Mouse (Mus musculus) gastrocnemius, adult 2 months (tissue): ENCODE measurements around the gene Gm20721. TPM values are rescaled to one million over a fixed set of nuclear protein-coding genes. Genes with fewer than 3 reads are reported as not detected.
A peak's percentile ranks its signal among the peaks of the same experiment; 100 is the strongest.
"Not testable (repeated sequence)": the region's sequence is repeated elsewhere in the genome, so short reads cannot be mapped to it uniquely, and the experiment has no call there.

Experiments used
- DNase-seq: peaks from one replicate; pipeline ENCODE4 v3.0.0; 2022
- H3K27ac ChIP-seq: fragments of 200-600 bp; 2 replicates; pipeline ENCODE4 v1.8.1; 2022; ENCODE audit warnings: mild to moderate bottlenecking
- H3K4me3 ChIP-seq: fragments of 200-600 bp; 2 replicates; pipeline ENCODE4 v1.8.1; 2022; ENCODE audit warnings: mild to moderate bottlenecking, moderate library complexity
- CTCF ChIP-seq: fragments of 200-600 bp; IDR thresholded peaks from 2 replicates; pipeline ENCODE4 v1.8.1; 2022; ENCODE audit warnings: antibody characterized with exemption, mild to moderate bottlenecking, moderate library complexity
- intact Hi-C: fragments of 180-260 bp; cut with DNase I; formaldehyde crosslinking; loops from one replicate; pipeline ENCODE4 v1.15.1; 2025
- long read RNA-seq, 2 experiments: library from polyadenylated mRNA; stranded (forward); transcript quantifications; one replicate each; pipeline ENCODE4 v2.0.0; 2021
- total RNA-seq, 2 experiments: library from RNA; stranded (reverse); gene quantifications; 2 replicates each; pipeline ENCODE4 v1.2.3; 2021

Gm20721 gene
- total RNA-seq, result 1 to 10 TPM; 1.9 to 3.4 TPM
- long read RNA-seq, experiment 1, partial matches to known transcripts, result 0 of 1 reads
- long read RNA-seq, experiment 1, other reads (novel, unspliced or antisense), result 1 of 1 reads
- long read RNA-seq, experiment 2, partial matches to known transcripts, result 0 of 1 reads
- long read RNA-seq, experiment 2, other reads (novel, unspliced or antisense), result 1 of 1 reads

DNA sequence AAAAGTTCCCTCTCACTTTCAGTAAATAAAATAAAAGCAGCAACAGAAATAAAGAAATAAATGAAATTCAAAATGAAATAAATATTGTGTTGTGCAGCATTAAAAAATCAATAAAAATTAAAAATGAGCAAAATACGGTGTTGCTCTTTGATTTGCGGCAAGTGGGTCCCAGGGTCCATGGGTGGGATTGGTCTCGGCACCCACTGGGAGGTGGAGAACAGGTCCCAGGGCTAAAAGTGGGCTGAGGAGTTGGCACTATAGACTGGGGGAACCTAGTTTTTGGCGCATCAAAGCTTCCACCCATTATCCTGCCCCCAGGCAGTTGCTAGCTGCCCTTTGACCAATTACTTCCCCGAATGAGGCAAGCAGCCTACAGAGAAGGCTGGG is at the start of gene Gm20721:
Gene Gm20721, minus strand, starts transcription at position 101 of the 387 bp plus-strand sequence.
- H3K27ac ChIP-seq, result peak within 1 kb of the TSS; percentile 94; the same call in 1 of the 2 replicates

DNA sequence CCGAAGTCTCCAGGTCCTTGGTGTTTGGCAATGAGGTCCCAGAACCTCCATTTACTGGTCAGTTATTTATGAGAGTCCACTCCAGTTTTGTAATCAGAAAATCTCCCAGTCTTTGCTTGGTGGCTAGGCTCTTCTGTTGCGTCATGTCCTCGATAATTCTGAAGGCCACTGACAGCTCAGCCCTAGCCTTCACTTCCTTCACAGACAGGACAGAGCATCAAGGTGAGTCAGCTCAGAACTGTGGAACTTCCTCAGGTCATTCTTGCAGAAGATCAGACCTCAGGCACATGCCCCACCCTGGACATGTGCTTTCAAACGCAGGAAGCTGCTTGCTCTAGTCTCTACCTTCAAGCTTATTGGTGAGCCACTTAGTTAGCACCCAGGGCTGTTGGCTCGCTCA is 46.9 kb upstream of the Gm20721 start:
- intact Hi-C loops, result no loop called here
- no peak for TF ChIP-seq CTCF
- no peak for DNase-seq
- Histone ChIP-seq H3K4me3 (no peak overlapping the region), H3K27ac (no peak overlapping the region)

More for the DNA sequence above, at the start of gene Gm20721:
- H3K4me3 ChIP-seq, result no peak within 1 kb of the TSS; the same call in 1 of the 2 replicates
- intact Hi-C loops, result no loop called here
- TF ChIP-seq CTCF, result no peak
- no peak for DNase-seq

DNA sequence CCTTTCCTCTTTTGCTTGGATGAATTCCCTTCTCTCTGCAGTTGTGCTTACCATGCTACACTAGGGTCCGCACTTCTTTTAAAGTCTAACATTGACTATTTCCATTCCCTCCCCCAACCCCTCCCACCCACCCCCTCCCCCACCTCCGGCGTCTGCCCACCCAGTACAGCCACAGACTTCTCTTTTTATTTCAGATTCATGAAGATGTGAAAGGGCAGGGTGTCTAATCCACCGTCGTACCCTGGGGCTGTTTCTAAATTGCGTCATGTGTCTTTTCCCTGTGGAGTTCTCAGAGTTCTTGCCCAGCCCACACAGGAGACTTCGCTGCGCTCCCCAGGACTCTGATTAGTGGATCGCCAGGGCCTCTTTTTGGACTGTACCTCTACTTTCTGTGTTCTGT is 46.0 kb upstream of the Gm20721 start:
- TF ChIP-seq CTCF, result no peak
- no peak for DNase-seq
- Histone ChIP-seq H3K27ac (no peak overlapping the region), H3K4me3 (no peak overlapping the region)
- intact Hi-C loops, result no loop called here

DNA sequence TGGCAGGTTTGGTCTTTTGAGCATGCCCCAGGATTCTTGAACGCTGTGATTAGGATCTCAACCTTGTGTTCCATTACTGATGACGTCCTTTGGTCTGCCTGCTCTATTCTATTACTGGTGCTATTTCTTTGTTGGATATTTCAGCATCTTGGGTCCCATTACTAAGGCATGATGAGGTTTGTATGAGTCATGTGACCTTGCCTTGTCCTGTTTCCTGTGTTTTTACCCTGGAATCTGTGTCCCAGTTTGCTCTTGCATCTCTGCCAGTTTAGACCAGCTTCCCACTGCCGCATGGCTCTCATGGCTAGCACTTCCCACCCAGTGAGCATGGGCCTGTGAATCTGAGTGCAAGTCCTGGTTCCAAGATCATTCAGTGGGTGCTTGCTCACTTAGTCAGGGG is 45.4 kb upstream of the Gm20721 start:
- DNase-seq, result no peak
- Histone ChIP-seq H3K27ac (no peak overlapping the region), H3K4me3 (no peak overlapping the region)
- intact Hi-C loops, result no loop called here
- no peak for TF ChIP-seq CTCF

DNA sequence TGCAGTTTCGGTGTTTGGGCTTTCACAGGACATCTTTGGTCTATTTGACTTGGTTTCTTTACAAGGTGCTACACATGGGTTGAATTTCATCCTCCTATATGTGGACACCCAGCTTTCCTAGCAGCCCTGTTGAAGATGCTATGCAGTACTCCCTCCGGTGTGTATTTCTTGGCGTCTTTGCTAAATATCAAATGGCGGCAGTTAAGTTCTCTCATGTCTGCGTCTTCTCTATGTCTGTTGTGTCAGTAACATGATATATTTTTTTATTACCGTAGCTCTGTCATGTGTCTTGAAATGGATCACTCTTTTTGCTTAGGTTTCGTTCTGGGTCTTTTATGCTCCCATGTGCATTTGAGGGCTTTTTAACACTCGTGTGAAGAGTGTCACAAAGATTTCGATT is 34.5 kb upstream of the Gm20721 start:
- H3K27ac ChIP-seq, result no peak overlapping the region
- TF ChIP-seq CTCF, result no peak
- DNase-seq, result no peak
- H3K4me3 ChIP-seq, result no peak overlapping the region
- intact Hi-C loops, result no loop called here

DNA sequence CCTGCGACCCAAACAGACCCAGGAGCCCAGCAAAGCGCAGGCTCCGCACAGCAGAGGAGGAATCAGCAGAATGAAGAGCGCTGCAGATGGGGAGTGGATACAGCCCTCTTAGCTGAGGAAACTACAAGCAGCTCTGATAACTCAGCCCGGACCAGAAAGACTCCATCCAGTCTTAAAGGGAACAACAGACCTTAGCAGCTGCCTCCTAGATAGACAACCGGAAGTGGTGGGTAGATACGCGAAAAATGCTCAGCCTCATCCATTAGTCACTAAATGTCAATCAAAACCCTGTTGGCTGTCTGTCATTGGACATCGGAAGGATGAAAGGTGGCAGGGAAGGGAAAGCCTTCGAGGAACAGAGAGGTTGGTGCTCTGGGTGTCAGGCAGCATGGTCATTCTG is 20.1 kb upstream of the Gm20721 start:
- TF ChIP-seq CTCF, result no peak
- intact Hi-C loops, result no loop called here
- Histone ChIP-seq H3K27ac (no peak overlapping the region), H3K4me3 (no peak overlapping the region)
- no peak for DNase-seq

DNA sequence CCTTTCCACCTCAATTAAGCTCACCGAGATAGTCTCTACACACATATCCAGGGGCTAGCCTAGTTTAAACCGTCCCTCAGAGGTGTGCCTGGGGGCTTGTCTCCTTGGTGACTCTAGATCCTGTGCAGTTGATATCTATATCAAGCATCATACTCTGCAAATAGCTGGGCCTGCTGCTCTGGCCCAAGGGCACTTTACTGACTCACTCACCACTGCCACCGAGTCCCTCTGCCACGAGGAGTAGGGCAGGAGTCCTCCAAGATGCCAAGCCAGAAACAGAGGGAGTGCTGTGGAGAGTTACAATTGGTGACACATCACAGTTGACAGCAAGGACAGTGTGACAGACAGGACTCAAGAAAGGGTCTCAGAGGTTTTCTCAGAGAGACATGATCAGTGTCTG is 13.1 kb upstream of the Gm20721 start:
- no peak overlapping the region for H3K4me3 ChIP-seq
- no peak for DNase-seq
- no peak overlapping the region for H3K27ac ChIP-seq
- no peak for TF ChIP-seq CTCF
- intact Hi-C loops, result no loop called here

DNA sequence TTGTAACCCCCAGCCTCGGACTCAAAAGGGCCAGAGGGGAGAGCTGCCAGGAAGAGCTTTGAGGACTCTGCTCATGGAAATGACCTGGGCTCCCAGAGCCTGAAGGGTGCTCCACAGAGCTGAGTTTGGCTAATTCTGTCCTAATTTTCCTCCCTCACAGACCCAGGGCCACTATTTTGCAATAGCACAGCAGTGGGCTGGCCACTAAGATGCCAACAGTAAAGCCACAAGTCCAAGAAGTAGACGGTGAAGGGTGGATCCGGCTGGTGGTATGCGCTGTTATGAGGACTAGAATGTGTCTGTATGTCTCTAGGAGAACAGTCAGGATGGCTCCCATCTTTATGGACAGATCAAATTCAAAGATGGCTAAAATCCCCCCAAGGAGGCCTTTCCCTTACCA is 12.0 kb upstream of the Gm20721 start:
- no peak overlapping the region for H3K27ac ChIP-seq
- TF ChIP-seq CTCF, result no peak

DNA sequence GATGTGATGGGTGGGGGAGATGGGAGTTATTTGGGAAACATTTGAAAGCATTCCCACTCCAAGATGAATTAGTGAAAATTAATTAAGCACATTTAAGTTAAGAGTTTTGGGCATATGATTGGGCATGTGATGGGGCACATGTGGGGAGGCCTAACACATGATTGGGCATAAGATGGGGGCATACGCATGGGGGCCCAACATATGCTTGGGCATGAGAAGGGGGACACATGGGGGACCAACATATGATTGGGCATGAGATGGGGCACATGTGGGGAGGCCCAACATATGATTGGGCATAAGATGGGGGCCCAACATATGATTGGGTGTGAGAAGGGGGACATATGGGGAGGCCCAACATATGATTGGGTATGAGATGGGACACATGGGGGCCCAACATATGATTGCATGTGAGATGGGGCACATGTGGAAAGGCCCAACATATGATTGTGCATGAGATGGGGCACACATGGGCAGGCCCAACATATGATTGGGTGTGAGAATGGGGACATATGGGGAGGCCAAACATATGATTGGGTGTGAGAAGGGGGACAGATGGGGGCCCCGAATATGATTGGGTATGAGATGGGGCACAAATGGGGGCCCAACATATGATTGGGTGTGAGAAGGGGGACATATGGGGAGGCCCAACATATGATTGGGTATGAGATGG is 622 bp upstream of the Gm20721 start:
- intact Hi-C loops, result not testable (repeated sequence)

More for the DNA sequence above, 12.0 kb upstream of the Gm20721 start:
- H3K4me3 ChIP-seq, result no peak overlapping the region
- intact Hi-C loops, result no loop called here
- DNase-seq, result no peak

DNA sequence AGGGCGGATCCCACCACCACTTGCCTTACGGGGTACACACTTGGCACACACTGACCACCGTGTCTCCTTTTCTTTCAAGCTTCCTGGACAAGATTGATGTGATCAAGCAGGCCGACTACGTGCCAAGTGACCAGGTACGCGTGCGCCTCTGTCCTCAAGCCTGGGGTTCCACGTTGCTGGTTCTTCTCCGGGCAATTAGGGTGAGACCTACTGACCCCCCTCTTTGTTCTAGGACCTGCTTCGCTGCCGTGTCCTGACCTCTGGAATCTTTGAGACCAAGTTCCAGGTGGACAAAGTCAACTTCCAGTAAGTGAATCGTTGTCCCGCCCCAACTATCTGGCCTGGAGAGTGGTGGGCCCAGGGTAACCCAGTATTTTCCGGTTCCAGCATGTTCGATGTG is 1.5 kb downstream of the Gm20721 start:
- no peak for TF ChIP-seq CTCF
- intact Hi-C loops, result loop anchor here (2.0 kb wide), 1 partner anchor 70 kb away; the partner anchor contains the start of gene Nelfcd
- H3K4me3 ChIP-seq, result peak overlapping the region; percentile 63
- peak overlapping the region; percentile 94 for H3K27ac ChIP-seq
- DNase-seq, result no peak

More for the DNA sequence above, 622 bp upstream of the Gm20721 start:
- H3K4me3 ChIP-seq, H3K27ac ChIP-seq, DNase-seq: not testable (repeated sequence)

DNA sequence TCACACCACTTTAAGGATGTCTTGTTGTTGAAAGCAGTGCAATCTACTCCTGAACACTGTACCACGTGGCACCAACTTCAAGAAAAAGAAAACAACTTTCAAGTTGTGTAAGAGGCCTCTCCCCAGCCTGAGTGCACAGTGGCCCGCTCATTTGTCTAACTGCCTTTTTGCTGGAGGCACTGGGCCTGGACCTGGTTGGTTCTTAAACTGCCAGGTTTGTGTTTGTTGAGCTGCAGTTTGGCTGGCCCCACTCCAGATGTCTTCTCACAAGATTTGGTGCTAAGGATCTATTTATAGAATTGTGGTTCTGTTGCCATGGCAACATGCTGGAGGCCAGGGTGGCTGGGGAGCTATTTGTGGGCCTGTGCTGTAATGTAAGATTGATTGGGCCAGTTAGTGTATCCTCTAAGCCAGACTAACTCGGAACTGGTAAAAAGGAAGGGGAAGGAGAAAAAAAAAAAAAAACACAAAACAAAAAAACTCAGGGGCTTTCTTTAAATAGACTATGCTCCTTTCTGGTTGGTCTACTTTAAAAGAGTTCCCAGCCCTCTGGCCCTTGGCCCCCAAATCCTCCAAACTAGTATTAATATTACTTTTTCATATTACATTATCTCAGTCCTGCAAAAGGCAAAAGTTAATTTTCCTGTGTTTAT is 2.4 kb downstream of the Gm20721 start:
- TF ChIP-seq CTCF, result no peak
- DNase-seq, result peak; percentile 92
- intact Hi-C loops, result loop anchor here (2.0 kb wide), 1 partner anchor 71 kb away; the partner anchor contains the start of gene Nelfcd
- Histone ChIP-seq H3K4me3 (peak overlapping the region; percentile 63), H3K27ac (peak overlapping the region; percentile 94)

DNA sequence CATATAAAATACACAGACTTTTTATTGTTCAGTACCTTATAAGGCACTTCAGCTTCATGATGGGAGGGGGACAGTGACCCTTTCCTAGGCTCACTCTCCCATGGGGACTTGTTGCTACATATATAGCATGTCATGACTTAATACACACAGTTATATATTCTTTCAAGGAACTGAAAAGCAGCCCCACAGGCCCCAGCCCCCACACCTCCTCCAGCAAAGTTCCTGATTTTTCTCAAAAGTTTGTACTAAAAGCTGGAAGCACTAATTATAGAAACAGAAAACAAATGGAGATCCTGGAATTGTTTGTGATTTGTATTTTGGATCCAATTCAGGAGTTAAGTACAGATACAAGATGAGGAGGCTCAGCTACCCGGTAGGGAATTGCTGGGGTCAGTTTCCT is 2.9 kb downstream of the Gm20721 start:
- TF ChIP-seq CTCF, result no peak
- intact Hi-C loops, result no loop called here
- Histone ChIP-seq H3K27ac (peak overlapping the region; percentile 94), H3K4me3 (peak overlapping the region; percentile 63)
- DNase-seq, result no peak

DNA sequence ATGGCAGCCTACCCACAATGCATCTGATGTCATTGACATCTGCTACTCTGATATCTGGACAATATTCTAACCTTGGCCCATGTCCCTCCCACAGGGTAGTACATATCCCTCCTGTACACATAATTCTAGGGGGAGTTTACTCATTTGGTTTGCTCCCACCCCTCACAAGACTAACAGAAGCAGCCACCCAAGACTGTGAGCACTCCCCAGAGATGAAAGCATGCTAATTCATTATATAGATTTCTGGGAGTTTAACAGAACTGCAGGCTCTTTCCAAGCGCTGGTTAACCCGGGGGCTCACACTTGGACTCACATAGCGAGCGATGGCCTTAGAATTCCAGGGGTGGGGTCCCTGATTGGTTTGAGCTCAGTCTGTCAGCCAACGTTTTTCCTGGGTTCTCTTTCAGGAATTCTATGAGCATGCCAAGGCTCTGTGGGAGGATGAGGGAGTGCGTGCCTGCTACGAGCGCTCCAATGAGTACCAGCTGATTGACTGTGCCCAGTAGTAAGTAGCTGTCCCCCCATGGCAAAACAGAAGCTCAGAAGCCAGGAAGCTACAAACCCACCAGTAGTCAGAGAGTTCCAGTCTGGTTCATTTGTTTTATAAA is 3.6 kb downstream of the Gm20721 start:
- peak overlapping the region; percentile 63 for H3K4me3 ChIP-seq
- intact Hi-C loops, result no loop called here
- peak overlapping the region; percentile 94 for H3K27ac ChIP-seq
- TF ChIP-seq CTCF, result no peak
- no peak for DNase-seq
